Mouse (Mus musculus) hindbrain, embryonic 14.5 days (tissue): ENCODE results near the gene Grb7. TPM values are rescaled to one million over a fixed set of nuclear protein-coding genes. Genes with fewer than 3 reads are reported as not detected.
A peak's percentile ranks its signal among the peaks of the same experiment; 100 is the strongest.

ENCODE experiments used
- ATAC-seq: fragments of 200-750 bp; cut with Nextera tagmentation; 2 replicates; pipeline ENCODE4 v1.8.0; 2017; ENCODE audit warnings: moderate number of reproducible peaks, mild to moderate bottlenecking, moderate TSS enrichment, moderate library complexity; ENCODE audit not compliant: low FRiP score
- DNase-seq: peaks from one replicate; pipeline ENCODE4 v3.0.0-alpha.2; 2015; ENCODE audit warnings: low spot score
- H3K27ac ChIP-seq: fragments of 300-500 bp; sonication (generic); 2 replicates; pipeline ENCODE4 v1.5.1; 2014; ENCODE audit warnings: mild to moderate bottlenecking, moderate library complexity
- H3K27me3 ChIP-seq: fragments of 300-500 bp; sonication (generic); 2 replicates; pipeline ENCODE4 v1.6.1; 2014; ENCODE audit warnings: mild to moderate bottlenecking, low read length, mixed read lengths; ENCODE audit not compliant: control insufficient read depth, insufficient read depth
- H3K36me3 ChIP-seq: fragments of 300-500 bp; sonication (generic); replicated peaks from 2 replicates; pipeline ENCODE4 v1.6.1; 2014; ENCODE audit not compliant: control insufficient read depth, insufficient read depth
- H3K4me1 ChIP-seq: fragments of 300-500 bp; sonication (generic); replicated peaks from 2 replicates; pipeline ENCODE4 v1.6.1; 2014; ENCODE audit warnings: antibody characterized with exemption, low read length, mixed read lengths; ENCODE audit not compliant: control insufficient read depth, insufficient read depth
- H3K4me2 ChIP-seq: fragments of 300-500 bp; sonication (generic); replicated peaks from 2 replicates; pipeline ENCODE4 v1.6.1; 2014; ENCODE audit warnings: mild to moderate bottlenecking, moderate library complexity
- H3K4me3 ChIP-seq: fragments of 300-500 bp; sonication (generic); replicated peaks from 2 replicates; pipeline ENCODE4 v1.5.1; 2014; ENCODE audit warnings: mild to moderate bottlenecking, low read length
- H3K9ac ChIP-seq: fragments of 300-500 bp; sonication (generic); 2 replicates; pipeline ENCODE4 v1.6.1; 2014
- H3K9me3 ChIP-seq: fragments of 300-500 bp; sonication (generic); 2 replicates; pipeline ENCODE4 v1.6.1; 2016; ENCODE audit warnings: low read length; ENCODE audit not compliant: control insufficient read depth
- WGBS: fragments of 180-500 bp; shearing (Covaris S2); extraction: QIAGEN DNeasy Blood & Tissue Kit; methylation state at CpG from one replicate; pipeline ENCODE4 v1.1.7; 2014; 5-methylcytosine and 5-hydroxymethylcytosine counted together
- polyA plus RNA-seq: library from polyadenylated mRNA; unstranded; fragments of >200 nt; fragmentation: Nextera tagmentation; extraction: Ambion mirVana; gene quantifications from 2 replicates; pipeline ENCODE4 v1.2.1, GENCODE M21; 2014

Grb7 gene
- polyA plus RNA-seq, 1 experiment from 2014 or later, result 1.1 TPM

DNA sequence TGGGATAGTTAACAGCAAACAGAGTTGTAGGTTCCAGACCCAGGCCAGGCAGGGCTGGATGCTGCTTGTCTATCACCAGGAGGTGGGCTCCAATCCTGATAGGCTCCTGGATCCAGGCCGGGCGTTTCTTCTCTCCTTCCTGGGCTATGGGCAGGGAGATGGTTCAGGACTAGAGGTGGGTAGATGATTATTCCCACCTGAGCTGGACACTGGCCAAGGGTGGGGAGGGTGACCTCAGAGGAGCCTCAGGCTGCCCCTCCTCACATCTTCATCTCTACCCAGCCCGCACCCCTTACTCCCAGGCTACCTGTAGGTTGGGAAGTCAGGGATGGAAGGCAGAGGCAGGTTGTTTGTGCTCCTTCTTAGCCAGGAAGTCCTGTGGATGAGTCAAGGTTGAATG lies 3.2 kb downstream of the Grb7 start:
- ATAC-seq (no peak), DNase-seq (no peak)
- Histone ChIP-seq H3K27me3 (peaks cover 41% of the 10 kb centered on the region), H3K36me3 (no peaks in the 10 kb centered on the region), H3K9me3 (no peaks in the 10 kb centered on the region), H3K27ac (no peak overlapping the region), H3K4me2 (no peak overlapping the region), H3K4me1 (no peaks in the 10 kb centered on the region; the same call in 1 of the 2 replicates), H3K4me3 (no peak overlapping the region), H3K9ac (no peak overlapping the region)
- 86% methylated on average over 3 of the region's 3 CpGs for WGBS

DNA sequence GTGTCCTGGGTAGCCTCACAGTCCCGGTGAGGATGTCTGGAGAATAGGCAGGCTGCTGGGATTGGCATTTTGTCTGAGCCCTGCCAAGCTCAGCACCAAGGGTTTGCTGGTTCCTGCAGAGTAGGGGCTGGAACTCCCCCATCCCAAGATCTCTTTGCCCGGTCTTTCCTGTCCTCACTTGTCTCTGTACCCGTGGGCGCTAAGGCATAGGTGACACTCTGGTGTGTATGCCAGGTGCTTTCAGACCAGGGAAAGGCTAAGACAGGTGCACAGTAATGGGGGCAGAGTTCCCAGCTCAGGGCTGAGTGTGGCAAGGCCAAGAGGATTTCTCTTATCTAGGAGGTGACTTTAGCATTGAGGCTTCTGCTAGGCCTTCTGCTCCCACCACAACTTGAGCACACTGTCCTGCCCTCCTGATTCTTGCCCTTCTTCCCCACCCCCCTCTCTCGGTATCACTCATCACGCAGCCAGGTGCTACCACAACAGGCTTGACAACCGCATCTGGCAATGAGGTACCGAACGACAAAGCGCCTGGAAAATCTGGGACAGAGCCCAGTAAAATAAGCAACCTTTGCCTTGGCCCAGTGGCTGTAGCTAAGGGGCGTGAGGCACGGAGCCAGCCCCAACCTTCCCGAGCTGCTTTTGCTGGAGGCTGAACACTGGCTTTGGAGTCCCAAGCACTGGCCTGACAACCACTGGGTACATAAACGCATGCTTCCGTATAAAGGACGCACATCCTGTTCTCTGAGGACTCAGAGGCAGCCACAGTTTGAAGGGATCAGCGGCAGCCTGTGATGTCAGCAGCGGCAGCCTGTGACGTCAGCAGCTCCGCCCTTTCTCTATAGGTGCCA lies 4.0 kb downstream of the Grb7 start:
- H3K9ac ChIP-seq, result no peak overlapping the region
- H3K27me3 ChIP-seq, result peaks cover 40% of the 10 kb centered on the region
- H3K36me3 ChIP-seq, result no peaks in the 10 kb centered on the region
- no peak for DNase-seq
- no peak overlapping the region for H3K4me3 ChIP-seq
- no peaks in the 10 kb centered on the region for H3K9me3 ChIP-seq
- no peak overlapping the region for H3K4me2 ChIP-seq
- WGBS, result 86% methylated on average over 20 of the region's 20 CpGs
- no peak for ATAC-seq
- H3K4me1 ChIP-seq, result no peaks in the 10 kb centered on the region; the same call in 1 of the 2 replicates
- H3K27ac ChIP-seq, result no peak overlapping the region

DNA sequence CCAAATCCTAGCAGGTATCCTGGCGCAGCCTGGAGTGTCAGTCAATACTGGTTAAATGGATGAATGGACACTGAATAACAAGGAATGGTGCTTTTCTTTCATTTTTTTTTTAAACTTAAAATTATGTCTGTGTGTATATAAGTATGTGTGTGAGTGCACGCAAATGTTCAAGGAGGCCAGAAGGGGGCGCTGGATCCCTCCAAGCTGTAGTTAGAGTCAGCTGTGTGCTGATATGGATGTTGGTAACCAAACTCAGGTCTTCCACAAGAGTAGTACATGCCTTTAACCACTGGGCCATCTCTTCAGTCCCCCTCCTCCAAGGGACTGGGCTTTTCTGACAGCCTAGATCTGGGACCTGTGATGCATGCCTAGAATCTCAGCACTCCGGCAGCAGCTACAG lies 9.3 kb downstream of the Grb7 start:
- 85% methylated on average over 4 of the region's 4 CpGs for WGBS
- no peak overlapping the region for H3K4me3 ChIP-seq
- H3K36me3 ChIP-seq, result no peaks in the 10 kb centered on the region
- H3K9me3 ChIP-seq, result no peaks in the 10 kb centered on the region
- H3K27me3 ChIP-seq, result peaks cover 26% of the 10 kb centered on the region
- no peak for DNase-seq
- H3K4me1 ChIP-seq, result peaks cover 7% of the 10 kb centered on the region
- H3K9ac ChIP-seq, result no peak overlapping the region
- H3K4me2 ChIP-seq, result no peak overlapping the region
- ATAC-seq, result no peak
- no peak overlapping the region for H3K27ac ChIP-seq

GRCm38 (mm10) chr11:98456545-98456944 lies 10.4 kb downstream of the Grb7 start:
- no peak overlapping the region for H3K9ac ChIP-seq
- peaks cover 28% of the 10 kb centered on the region for H3K27me3 ChIP-seq
- peaks cover 7% of the 10 kb centered on the region for H3K4me1 ChIP-seq
- H3K36me3 ChIP-seq, result no peaks in the 10 kb centered on the region
- no peaks in the 10 kb centered on the region for H3K9me3 ChIP-seq
- no peak overlapping the region for H3K27ac ChIP-seq
- ATAC-seq (0 out of 2 replicates have a peak, but pooled peaks have one; percentile 5), DNase-seq (no peak)
- H3K4me2 ChIP-seq, result peak overlapping the region; percentile 70; the same call in 1 of the 2 replicates
- no peak overlapping the region for H3K4me3 ChIP-seq
- 79% methylated on average over 5 of the region's 5 CpGs for WGBS

DNA sequence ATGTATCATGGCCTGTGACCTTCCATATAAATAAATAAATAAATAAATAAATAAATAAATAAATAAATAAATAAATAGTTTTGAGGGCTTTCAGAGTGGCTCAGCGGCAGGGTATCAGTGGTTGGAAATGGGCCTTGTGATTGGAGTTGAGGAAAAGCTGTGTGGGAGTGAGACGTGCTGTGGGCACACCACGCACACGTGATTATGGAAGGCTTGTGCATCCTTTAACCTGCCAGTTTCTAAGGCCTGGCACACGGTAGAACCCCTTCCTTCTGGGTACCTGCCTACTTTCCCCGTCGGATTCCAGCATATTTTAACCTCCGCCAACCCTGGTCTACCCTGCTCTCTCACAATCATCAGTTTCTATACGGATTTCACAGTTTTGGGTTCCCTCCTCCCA lies 10.8 kb downstream of the Grb7 start:
- DNase-seq (no peak), ATAC-seq (peak; percentile 18)
- 20% methylated on average over 9 of the region's 9 CpGs for WGBS
- Histone ChIP-seq H3K36me3 (no peaks in the 10 kb centered on the region), H3K27me3 (peaks cover 28% of the 10 kb centered on the region), H3K9me3 (no peaks in the 10 kb centered on the region), H3K27ac (peak overlapping the region; percentile 80), H3K4me2 (peak overlapping the region; percentile 70), H3K4me3 (peak overlapping the region; percentile 46), H3K9ac (peak overlapping the region; percentile 66), H3K4me1 (peaks cover 7% of the 10 kb centered on the region)

- Histone ChIP-seq H3K27me3 (peaks cover 28% of the 10 kb centered on the region), H3K4me1 (peaks cover 7% of the 10 kb centered on the region), H3K9me3 (no peaks in the 10 kb centered on the region), H3K4me2 (peak overlapping the region; percentile 70), H3K27ac (peak overlapping the region; percentile 80), H3K9ac (peak overlapping the region; percentile 66), H3K36me3 (no peaks in the 10 kb centered on the region), H3K4me3 (peak overlapping the region; percentile 46)
- DNase-seq, result peak; percentile 91
- under 1% methylated on average over 50 of the region's 64 CpGs for WGBS
- peak; percentile 79 for ATAC-seq
These were observed 11.3 kb downstream of the Grb7 start for GRCm38 (mm10) chr11:98457367-98458120.

DNA sequence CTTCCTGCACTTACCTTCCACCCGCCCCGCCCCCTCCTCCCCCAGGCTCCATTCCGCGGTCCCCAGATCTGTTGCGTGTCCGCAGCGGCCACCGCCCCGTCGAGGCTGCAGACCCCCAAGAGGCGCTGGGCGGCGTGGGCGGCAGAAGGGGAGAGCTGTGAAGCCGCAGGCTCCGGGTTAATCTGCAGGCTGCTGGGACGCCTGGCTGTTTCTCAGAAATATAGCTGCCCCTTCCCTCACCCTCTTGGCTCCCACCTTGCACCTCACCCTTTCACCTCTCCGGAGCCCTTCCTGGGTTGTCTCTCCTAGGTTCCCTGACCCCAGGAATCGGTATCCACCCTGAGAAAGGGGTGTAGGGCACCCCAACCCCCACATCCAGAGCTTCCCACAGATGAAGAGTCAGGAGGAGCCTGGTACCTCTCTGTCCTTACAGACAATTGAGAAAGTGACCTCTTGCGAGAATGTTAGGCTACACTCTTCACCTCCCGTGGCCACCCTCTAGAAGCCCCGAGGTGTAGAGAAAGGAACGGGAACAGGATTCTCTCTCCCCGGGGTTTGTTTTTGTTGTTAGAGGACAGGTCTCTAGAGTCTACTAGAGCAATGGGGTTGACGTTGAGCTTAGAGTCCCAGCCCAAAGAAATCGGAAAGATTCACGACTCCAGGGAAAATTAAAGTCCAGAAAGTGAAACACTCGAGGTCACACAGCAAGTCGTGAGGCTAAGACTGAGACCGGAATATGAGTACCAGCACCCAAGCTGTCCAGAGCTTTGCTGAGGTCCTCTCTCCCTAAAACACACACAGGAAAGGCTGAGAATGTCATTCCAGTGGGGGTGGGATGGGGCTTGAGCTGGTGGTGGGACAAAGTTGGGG lies 12.2 kb downstream of the Grb7 start:
- H3K27ac ChIP-seq, result no peak overlapping the region
- no peaks in the 10 kb centered on the region for H3K36me3 ChIP-seq
- H3K9me3 ChIP-seq, result no peaks in the 10 kb centered on the region
- H3K27me3 ChIP-seq, result peaks cover 28% of the 10 kb centered on the region
- DNase-seq (no peak), ATAC-seq (peak; percentile 7; the same call in 1 of the 2 replicates)
- 4% methylated on average over 30 of the region's 30 CpGs for WGBS
- H3K4me1 ChIP-seq, result peaks cover 7% of the 10 kb centered on the region
- H3K4me2 ChIP-seq, result peak overlapping the region; percentile 70
- peak overlapping the region; percentile 46 for H3K4me3 ChIP-seq
- peak overlapping the region; percentile 66 for H3K9ac ChIP-seq

DNA sequence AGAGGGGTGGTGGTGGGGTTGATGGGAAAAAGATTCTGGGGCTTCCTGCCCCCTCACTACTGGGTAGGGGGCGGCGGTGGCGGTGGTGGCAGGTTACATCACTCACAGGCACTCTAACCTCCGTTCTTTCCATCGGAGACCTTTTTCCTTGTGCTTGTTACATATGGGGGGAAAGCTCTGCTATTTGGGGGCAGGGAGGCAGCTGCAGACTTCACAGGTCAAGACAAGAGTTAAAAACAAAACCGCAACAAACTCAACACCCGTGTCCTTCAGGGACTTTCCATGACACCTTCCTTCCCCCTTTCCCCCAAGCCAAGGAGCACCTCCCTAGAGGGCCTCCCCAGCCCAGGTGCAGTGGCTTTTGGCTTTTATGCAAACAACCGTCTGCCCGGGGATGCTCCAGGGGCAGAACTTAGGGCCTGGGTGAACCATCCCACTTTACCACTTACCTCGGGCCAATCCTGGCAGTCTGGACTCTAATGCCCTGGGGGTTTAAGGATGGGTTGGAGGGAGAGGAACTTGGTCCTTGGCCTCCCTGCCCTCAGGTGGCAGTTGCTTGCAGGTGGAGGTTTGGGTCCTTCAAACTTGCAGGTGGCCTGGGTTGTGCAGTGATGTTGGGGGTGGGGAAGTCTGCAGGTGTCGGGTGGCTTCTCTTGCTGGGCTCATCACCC lies 13.0 kb downstream of the Grb7 start:
- no peaks in the 10 kb centered on the region for H3K36me3 ChIP-seq
- no peak overlapping the region for H3K9ac ChIP-seq
- ATAC-seq (no peak), DNase-seq (no peak)
- no peak overlapping the region for H3K4me3 ChIP-seq
- H3K9me3 ChIP-seq, result no peaks in the 10 kb centered on the region
- 18% methylated on average over 11 of the region's 11 CpGs for WGBS
- no peak overlapping the region for H3K4me2 ChIP-seq
- peaks cover 28% of the 10 kb centered on the region for H3K27me3 ChIP-seq
- H3K4me1 ChIP-seq, result peaks cover 7% of the 10 kb centered on the region
- no peak overlapping the region for H3K27ac ChIP-seq
